Mouse (Mus musculus) small intestine, adult 2 months (tissue): Measurements from ENCODE around the gene Apobec3.

Experiments
- CTCF ChIP-seq: fragments of 200-500 bp; IDR thresholded peaks from 2 replicates; pipeline ENCODE4 v1.5.1; 2012; ENCODE audit warnings: low read depth, mild to moderate bottlenecking, control low read depth, inconsistent platforms, low read length, moderate library complexity, mixed read lengths; ENCODE audit not compliant: insufficient replicate concordance, insufficient read length; ENCODE audit errors: extremely low read depth
- POLR2A ChIP-seq: fragments of 200-500 bp; IDR thresholded peaks from 2 replicates; pipeline ENCODE4 v1.6.1; 2012; ENCODE audit warnings: low read depth, mild to moderate bottlenecking, control low read depth, inconsistent platforms, low read length, moderate library complexity

GRCm38 (mm10) chr15:79940932-79941331 is 49.5 kb downstream of the Apobec3 start:
- TF ChIP-seq CTCF (peak; percentile 87; the same call in 1 of the 2 replicates), POLR2A (no peak)
